Mouse (Mus musculus) embryonic facial prominence, embryonic 13.5 days (tissue): ENCODE measurements around the gene Ndufa4l2. TPM values are rescaled to one million over a fixed set of nuclear protein-coding genes. Genes with fewer than 3 reads are reported as not detected.

ENCODE experiments used
- ATAC-seq: fragments of 200-750 bp; cut with Nextera tagmentation; 2 replicates; pipeline ENCODE4 v1.8.0; 2017; ENCODE audit warnings: low read depth; ENCODE audit not compliant: insufficient number of reproducible peaks, insufficient read depth, low FRiP score, low TSS enrichment
- H3K27ac ChIP-seq: fragments of 300-500 bp; sonication (generic); 2 replicates; pipeline ENCODE4 v1.5.1; 2015; ENCODE audit warnings: moderate library complexity, mild to moderate bottlenecking, inconsistent platforms
- H3K27me3 ChIP-seq: fragments of 300-500 bp; sonication (generic); 2 replicates; pipeline ENCODE4 v1.6.1; 2015; ENCODE audit warnings: mild to moderate bottlenecking, inconsistent platforms
- H3K36me3 ChIP-seq: fragments of 300-500 bp; sonication (generic); 2 replicates; pipeline ENCODE4 v1.6.1; 2015; ENCODE audit warnings: mild to moderate bottlenecking, inconsistent platforms
- H3K4me1 ChIP-seq: fragments of 300-500 bp; sonication (generic); 2 replicates; pipeline ENCODE4 v1.6.1; 2015; ENCODE audit warnings: inconsistent platforms
- H3K4me2 ChIP-seq: fragments of 300-500 bp; sonication (generic); 2 replicates; pipeline ENCODE4 v1.6.1; 2015; ENCODE audit warnings: moderate library complexity, mild to moderate bottlenecking, inconsistent platforms
- H3K4me3 ChIP-seq: fragments of 300-500 bp; sonication (generic); 2 replicates; pipeline ENCODE4 v1.5.1; 2015; ENCODE audit warnings: mild to moderate bottlenecking, inconsistent platforms
- H3K9ac ChIP-seq: fragments of 300-500 bp; sonication (generic); 2 replicates; pipeline ENCODE4 v1.6.1; 2015; ENCODE audit warnings: mild to moderate bottlenecking, inconsistent platforms
- H3K9me3 ChIP-seq: fragments of 300-500 bp; sonication (generic); 2 replicates; pipeline ENCODE4 v1.6.1; 2016; ENCODE audit warnings: inconsistent platforms
- WGBS: fragments of 180-500 bp; shearing (Covaris S2); methylation state at CpG from one replicate; pipeline ENCODE4 v1.1.7; 2015; ENCODE audit warnings: mixed read lengths; 5-methylcytosine and 5-hydroxymethylcytosine counted together
- polyA plus RNA-seq: library from polyadenylated mRNA; unstranded; fragments of >200 nt; fragmentation: Nextera tagmentation; extraction: Ambion mirVana; gene quantifications from 2 replicates; pipeline ENCODE4 v1.2.1, GENCODE M21; 2015

Ndufa4l2 gene
- polyA plus RNA-seq, 1 experiment from 2014 or later = 32.7 TPM

DNA sequence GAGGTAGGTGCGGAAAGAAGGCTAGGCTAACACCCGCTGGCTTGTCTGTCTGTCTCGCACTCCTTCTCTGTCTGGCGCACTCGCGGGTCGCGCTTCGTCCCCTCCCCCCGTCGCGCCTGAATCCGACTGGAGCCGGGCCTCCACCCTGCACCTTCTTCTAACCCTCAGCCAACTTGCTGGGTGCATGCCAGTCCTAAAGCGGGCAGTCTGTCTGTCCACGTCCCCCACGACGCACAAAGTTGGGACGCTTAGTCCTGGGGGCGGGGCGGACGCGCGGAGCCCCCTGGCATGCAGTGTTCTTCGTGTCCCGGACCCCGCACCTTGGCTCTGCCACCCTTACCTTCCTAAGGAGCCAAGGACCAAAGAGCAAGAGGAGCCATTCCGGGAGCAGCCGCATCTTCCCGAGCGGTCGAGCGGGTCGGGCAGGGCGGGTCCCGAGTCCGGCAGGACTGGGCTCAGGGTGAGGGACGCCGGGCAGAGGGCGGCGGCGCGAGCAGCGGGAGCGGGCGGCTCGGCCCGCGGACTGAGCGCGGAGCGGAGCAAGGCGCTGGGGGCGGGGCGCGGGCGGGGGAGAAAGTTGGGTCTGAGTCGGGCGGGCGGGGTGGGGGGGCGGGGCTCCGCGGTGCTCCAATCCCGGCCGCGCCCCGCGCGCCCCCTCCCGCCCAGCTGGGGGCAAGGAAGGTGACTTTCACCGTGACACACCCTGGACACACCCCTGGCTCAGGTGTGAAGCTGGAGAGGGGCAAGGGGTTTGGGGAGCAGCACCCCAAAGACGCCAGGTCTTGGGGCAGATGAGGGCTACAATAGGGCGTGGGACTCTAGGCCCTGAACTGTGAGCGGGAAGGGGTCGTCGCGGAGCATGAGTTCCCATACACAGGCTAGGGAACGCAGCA lies 19.5 kb downstream of the Ndufa4l2 start, which contains the start of gene Nxph4:
Gene Nxph4, minus strand, starts transcription at position 524 of the 893 bp plus-strand sequence.
- Histone ChIP-seq H3K4me1 (peaks cover 40% of the 10 kb centered on the region), H3K4me3 (peak within 1 kb of the TSS; percentile 50), H3K9me3 (no peaks in the 10 kb centered on the region), H3K4me2 (peak within 1 kb of the TSS; percentile 84), H3K36me3 (peaks cover 12% of the 10 kb centered on the region), H3K27me3 (peaks cover 83% of the 10 kb centered on the region), H3K9ac (peak within 1 kb of the TSS; percentile 56), H3K27ac (no peak within 1 kb of the TSS)
- ATAC-seq = no peak
- under 1% methylated on average over 76 of the region's 78 CpGs for WGBS

DNA sequence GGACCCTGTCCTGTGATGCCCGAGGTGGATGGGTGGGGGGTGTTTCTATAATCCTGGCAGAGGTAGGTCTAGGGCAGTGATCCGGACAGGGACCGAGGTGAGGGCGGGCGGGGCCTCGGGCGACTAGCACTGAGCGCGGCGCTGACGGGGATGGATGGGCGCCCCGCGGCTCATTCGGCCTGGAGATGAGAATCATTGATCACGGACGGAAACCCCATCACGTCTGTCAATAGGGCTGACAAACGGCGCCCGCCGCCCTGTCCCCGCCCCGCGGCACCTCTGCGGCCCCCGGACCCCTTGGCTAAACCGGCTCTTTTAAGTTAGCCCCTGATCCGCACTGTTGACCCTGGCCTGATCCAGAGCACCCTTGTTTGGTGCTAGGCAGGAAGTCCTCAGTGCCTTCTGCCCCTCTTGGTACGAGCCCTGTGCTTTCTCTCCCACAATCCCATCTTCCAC lies 20.2 kb downstream of the Ndufa4l2 start:
- no peak for ATAC-seq

DNA sequence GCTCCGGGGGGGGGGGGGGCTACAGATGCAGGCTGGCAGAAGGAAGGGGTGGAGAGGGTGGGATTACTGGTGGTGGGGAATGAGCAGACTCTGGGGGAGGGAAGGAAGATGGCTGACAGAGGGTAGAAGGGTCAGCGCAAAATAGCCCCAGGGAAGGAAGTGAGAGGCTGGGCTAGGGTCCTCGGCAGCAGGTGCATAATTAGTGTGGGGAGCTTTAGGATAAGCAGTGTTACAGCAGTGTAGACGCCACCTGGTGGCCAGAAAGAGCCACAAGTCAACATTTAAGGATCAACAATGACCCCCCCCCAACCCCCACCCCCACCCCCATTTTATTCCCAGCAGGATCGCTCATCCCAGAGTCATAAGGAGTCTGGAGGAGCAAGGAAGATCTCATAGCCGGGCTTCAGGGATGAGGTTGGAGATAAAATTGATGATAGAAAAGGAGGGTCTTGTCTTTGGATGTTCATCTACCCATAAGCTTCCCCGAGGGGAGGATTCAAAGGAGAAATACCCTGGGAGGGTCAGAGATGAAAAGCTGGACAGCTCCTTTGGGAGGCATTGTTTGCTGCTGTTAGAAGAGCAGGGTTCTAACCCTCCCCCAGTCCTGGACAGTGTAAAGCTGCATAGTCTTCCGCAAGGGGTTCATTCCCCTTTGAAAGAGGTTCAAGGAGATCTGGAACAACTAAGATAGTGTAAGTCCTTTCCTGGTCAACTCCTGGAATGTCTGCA lies 22.0 kb downstream of the Ndufa4l2 start:
- Histone ChIP-seq H3K9ac (no peak overlapping the region), H3K4me2 (no peak overlapping the region), H3K27ac (no peak overlapping the region), H3K4me3 (no peak overlapping the region), H3K4me1 (peaks cover 24% of the 10 kb centered on the region), H3K9me3 (no peaks in the 10 kb centered on the region), H3K36me3 (peaks cover 35% of the 10 kb centered on the region), H3K27me3 (peaks cover 58% of the 10 kb centered on the region)
- 8% methylated on average over 8 of the region's 8 CpGs for WGBS
- no peak for ATAC-seq

More for the DNA sequence above, 20.2 kb downstream of the Ndufa4l2 start:
- Histone ChIP-seq H3K36me3 (peaks cover 18% of the 10 kb centered on the region), H3K27ac (no peak overlapping the region), H3K4me1 (peaks cover 36% of the 10 kb centered on the region), H3K9me3 (no peaks in the 10 kb centered on the region), H3K27me3 (peaks cover 76% of the 10 kb centered on the region), H3K9ac (peak overlapping the region; percentile 56), H3K4me2 (peak overlapping the region; percentile 84), H3K4me3 (peak overlapping the region; percentile 50)
- 1% methylated on average over 30 of the region's 30 CpGs for WGBS

DNA sequence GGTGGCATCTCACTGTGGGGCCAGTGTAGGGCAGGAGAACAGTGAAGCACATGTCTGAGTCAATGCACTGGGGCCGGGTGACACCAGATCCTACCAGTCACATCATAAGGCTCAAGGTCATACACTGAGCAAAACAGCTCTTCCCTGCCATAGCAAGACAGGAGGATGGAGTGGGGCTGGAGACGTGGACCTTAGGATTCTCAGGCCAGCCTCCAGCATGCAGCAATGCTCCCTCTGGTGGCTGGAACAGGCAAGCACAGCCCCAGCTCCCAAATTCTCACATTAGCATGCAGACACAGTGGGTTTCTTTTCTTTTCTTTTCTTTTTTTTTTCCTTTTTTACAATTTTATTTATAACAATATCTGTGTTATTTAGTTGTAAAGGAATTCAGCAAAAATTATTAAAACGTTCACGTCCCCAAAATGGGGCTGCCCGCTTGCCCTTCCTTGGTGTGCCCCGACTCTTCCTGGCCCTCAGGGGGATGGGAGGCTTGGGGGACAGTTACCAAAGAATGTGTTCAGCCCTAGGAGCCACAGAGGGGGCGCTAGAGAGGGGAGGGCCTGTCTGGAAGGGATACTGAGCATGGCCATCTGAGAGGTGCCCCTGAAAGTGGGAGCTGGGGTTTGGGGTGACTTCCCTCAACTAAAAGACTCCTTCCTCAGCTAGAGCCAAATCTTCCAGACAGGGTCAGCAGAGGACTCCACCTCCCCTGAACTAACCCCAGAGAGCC lies 23.3 kb downstream of the Ndufa4l2 start:
- H3K36me3 ChIP-seq = peaks cover 48% of the 10 kb centered on the region
- H3K4me3 ChIP-seq = no peak overlapping the region
- H3K4me1 ChIP-seq = peaks cover 18% of the 10 kb centered on the region
- no peak overlapping the region for H3K9ac ChIP-seq
- peaks cover 45% of the 10 kb centered on the region for H3K27me3 ChIP-seq
- no peak overlapping the region for H3K4me2 ChIP-seq
- H3K27ac ChIP-seq = no peak overlapping the region
- no peaks in the 10 kb centered on the region for H3K9me3 ChIP-seq
- WGBS = 24% methylated on average over 7 of the region's 7 CpGs
- no peak for ATAC-seq

DNA sequence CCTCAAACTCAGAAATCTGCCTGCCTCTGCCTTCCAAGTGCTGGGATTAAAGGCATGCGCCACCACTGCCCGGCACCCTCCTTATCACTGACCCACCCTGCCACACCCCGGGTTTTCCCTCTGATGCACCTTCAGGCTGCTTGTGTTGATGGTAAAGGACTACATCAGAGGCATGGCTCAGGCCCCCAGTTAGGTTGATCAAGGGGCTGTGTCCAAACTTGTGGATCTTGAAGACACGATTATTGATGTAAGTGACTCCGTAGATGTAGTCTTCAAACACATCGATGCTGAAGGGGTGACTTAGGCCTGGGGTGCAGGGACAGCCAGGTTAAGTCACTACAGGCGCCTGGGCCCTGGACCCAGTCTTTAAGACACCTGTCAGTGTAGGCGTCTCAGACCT lies 26.7 kb downstream of the Ndufa4l2 start:
- no peak overlapping the region for H3K27ac ChIP-seq
- no peaks in the 10 kb centered on the region for H3K4me1 ChIP-seq
- no peak overlapping the region for H3K4me2 ChIP-seq
- H3K36me3 ChIP-seq = peaks cover 83% of the 10 kb centered on the region
- WGBS = 94% methylated on average over 8 of the region's 8 CpGs
- H3K9me3 ChIP-seq = no peaks in the 10 kb centered on the region
- peaks cover 10% of the 10 kb centered on the region for H3K27me3 ChIP-seq
- no peak for ATAC-seq
- H3K4me3 ChIP-seq = no peak overlapping the region
- H3K9ac ChIP-seq = no peak overlapping the region

DNA sequence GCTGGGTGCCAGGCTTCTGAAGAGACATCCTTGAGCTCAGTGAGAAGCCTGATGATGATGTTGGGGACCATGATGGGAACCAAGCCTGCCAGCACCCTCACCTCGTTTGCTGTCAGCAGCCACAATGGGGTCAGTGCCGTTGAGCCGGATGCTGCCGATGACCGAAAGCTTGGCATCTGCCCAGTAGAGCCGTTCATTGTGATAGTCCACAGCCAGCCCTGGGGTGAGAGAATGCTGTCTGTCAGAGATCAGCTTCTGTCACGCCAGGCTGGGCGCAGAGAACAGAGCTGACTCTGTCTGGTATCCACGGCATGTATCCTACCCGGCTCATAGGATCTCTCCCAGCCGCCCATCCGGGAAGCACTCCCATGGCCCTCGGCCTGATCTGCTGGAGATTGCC lies 27.3 kb downstream of the Ndufa4l2 start:
- ATAC-seq = no peak
- Histone ChIP-seq H3K9me3 (no peaks in the 10 kb centered on the region), H3K4me1 (no peaks in the 10 kb centered on the region), H3K36me3 (peaks cover 89% of the 10 kb centered on the region), H3K4me3 (no peak overlapping the region), H3K27me3 (peaks cover 5% of the 10 kb centered on the region), H3K27ac (no peak overlapping the region), H3K9ac (no peak overlapping the region), H3K4me2 (no peak overlapping the region)
- 75% methylated on average over 13 of the region's 13 CpGs for WGBS

DNA sequence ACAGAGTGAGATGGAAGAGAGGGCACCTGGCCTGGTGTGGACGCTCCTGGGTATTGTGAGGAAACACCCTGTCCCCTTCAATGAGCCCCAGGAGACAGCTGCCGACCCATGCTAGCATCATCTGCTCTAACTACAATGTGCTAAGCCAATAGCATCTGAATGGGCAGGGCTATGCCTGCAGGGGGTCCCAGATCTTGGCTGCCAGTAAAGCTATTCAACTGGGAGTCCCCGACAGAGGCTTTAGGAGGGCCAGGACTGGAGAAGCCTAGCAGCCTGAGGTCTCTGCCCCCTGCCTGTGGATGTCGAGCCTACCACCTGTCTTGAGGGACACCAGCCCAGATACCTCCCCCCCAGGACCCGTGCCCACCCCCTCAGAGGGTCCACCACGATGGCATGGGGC lies 28.0 kb downstream of the Ndufa4l2 start:
- peaks cover 95% of the 10 kb centered on the region for H3K36me3 ChIP-seq
- peaks cover 4% of the 10 kb centered on the region; the same call in 1 of the 2 replicates for H3K27me3 ChIP-seq
- 52% methylated on average over 6 of the region's 6 CpGs for WGBS
- H3K27ac ChIP-seq = no peak overlapping the region
- no peak overlapping the region for H3K4me3 ChIP-seq
- no peak overlapping the region for H3K4me2 ChIP-seq
- H3K9ac ChIP-seq = no peak overlapping the region
- no peaks in the 10 kb centered on the region for H3K4me1 ChIP-seq
- no peak for ATAC-seq
- no peaks in the 10 kb centered on the region for H3K9me3 ChIP-seq

DNA sequence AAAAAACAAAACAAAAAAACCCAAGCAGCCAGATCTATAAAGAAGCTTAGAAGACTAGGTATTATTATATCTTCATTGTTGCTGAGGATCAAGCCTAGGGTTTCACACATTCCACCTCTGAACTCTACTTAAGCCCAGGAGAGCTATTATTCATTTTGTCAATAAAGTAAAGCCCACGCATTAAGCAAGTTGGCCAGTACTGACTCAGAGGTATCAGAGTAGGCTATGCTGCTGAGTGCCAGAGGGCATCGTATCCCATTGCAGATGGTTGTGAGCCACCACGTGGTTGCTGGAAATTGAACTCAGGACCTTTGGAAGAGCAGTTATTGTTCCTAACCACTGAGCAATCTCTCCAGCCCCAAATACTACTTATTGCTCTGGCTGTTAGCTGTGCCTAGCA lies 29.1 kb downstream of the Ndufa4l2 start:
- no peak for ATAC-seq
- WGBS = 73% methylated on average over 3 of the region's 3 CpGs
- H3K4me3 ChIP-seq = no peak overlapping the region
- no peaks in the 10 kb centered on the region for H3K4me1 ChIP-seq
- peaks cover 99% of the 10 kb centered on the region for H3K36me3 ChIP-seq
- no peak overlapping the region for H3K27ac ChIP-seq
- H3K4me2 ChIP-seq = no peak overlapping the region
- H3K9me3 ChIP-seq = no peaks in the 10 kb centered on the region
- no peak overlapping the region for H3K9ac ChIP-seq
- H3K27me3 ChIP-seq = no peaks in the 10 kb centered on the region

DNA sequence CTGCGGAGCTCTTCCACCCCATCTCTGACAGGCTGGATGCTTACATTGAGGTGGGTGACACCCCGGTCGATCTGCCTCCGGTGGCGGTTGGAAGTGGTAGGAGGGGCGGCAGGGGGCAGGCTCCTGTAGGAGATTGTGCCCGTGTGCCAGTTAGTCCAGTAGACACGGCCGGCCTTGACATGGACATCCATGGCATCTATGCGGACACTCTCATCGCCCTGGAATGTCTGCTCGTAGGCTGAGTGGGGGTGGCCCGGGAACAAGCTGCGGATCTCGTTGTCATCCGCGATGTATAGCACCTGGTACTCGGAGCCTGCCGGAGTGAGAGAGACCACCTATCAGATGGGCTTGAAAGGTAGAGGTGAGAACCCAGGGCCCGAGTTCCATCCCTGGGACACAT lies 29.6 kb downstream of the Ndufa4l2 start:
- H3K27me3 ChIP-seq = no peaks in the 10 kb centered on the region
- no peak overlapping the region for H3K4me3 ChIP-seq
- no peaks in the 10 kb centered on the region for H3K4me1 ChIP-seq
- no peaks in the 10 kb centered on the region for H3K9me3 ChIP-seq
- no peak overlapping the region for H3K4me2 ChIP-seq
- ATAC-seq = no peak
- WGBS = 91% methylated on average over 20 of the region's 20 CpGs
- H3K27ac ChIP-seq = no peak overlapping the region
- H3K9ac ChIP-seq = no peak overlapping the region
- peaks cover 99% of the 10 kb centered on the region for H3K36me3 ChIP-seq

DNA sequence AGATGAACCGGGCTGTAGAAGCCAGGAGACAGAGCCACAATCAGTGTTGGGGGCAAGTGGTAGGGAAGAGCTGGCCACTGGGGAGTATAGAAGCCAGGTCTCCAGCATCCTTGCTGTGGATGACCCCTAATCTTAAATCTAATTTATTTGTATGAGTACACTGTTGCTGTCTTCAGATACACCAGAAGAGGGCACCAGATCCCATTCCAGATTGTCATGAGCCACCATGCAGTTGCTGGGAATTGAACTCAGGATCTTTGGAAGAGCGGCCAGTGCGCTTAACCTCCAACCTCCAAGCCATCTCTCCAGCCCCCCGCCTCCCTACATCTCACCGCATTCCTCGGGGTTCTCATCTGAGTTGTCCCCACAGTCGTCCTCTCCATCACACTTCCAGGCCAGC lies 31.7 kb downstream of the Ndufa4l2 start:
- Histone ChIP-seq H3K36me3 (peaks cover 100% of the 10 kb centered on the region), H3K9me3 (no peaks in the 10 kb centered on the region), H3K4me1 (no peaks in the 10 kb centered on the region), H3K27ac (no peak overlapping the region), H3K4me2 (no peak overlapping the region), H3K4me3 (no peak overlapping the region), H3K9ac (no peak overlapping the region), H3K27me3 (no peaks in the 10 kb centered on the region)
- 89% methylated on average over 7 of the region's 7 CpGs for WGBS
- no peak for ATAC-seq

DNA sequence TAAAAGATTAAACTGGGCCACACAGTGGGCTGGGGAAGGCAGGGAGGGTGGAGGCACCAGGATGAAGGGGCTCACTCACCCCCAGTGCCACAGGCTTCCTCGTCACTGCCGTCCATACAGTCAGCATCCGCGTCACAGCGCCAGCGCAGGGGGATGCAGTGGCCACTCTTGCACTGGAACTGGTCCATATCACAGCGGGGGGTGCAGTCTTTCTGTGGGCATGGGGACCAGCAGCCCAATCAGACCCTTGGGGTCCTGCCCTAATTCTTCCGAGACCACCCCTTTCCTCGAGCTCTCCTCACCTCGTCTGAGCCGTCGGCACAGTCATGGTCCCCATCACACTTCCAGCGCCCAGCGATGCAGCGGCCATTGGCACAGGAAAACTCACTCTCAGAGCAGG lies 33.5 kb downstream of the Ndufa4l2 start:
- Histone ChIP-seq H3K36me3 (peaks cover 100% of the 10 kb centered on the region), H3K4me2 (no peak overlapping the region), H3K9me3 (no peaks in the 10 kb centered on the region), H3K9ac (no peak overlapping the region), H3K27ac (no peak overlapping the region), H3K4me3 (no peak overlapping the region), H3K4me1 (no peaks in the 10 kb centered on the region), H3K27me3 (no peaks in the 10 kb centered on the region)
- no peak for ATAC-seq
- WGBS = 95% methylated on average over 15 of the region's 15 CpGs
